Mouse (Mus musculus) heart, adult 2 months (tissue): ENCODE data around the gene Hdgf.

ENCODE experiments used
- CTCF ChIP-seq: fragments of 200-600 bp; IDR thresholded peaks from 2 replicates; pipeline ENCODE4 v1.8.1; 2022; ENCODE audit warnings: antibody characterized with exemption, mild to moderate bottlenecking, moderate library complexity
- EP300 ChIP-seq: fragments of 200-500 bp; IDR thresholded peaks from 2 replicates; pipeline ENCODE4 v1.6.1; 2011; ENCODE audit warnings: low read depth, low read length, control low read depth; ENCODE audit not compliant: insufficient read depth
- POLR2A ChIP-seq: fragments of 200-500 bp; IDR thresholded peaks from 2 replicates; pipeline ENCODE4 v1.6.1; 2011; ENCODE audit warnings: mild to moderate bottlenecking, low read depth, low read length, control low read depth; ENCODE audit not compliant: insufficient read depth

DNA sequence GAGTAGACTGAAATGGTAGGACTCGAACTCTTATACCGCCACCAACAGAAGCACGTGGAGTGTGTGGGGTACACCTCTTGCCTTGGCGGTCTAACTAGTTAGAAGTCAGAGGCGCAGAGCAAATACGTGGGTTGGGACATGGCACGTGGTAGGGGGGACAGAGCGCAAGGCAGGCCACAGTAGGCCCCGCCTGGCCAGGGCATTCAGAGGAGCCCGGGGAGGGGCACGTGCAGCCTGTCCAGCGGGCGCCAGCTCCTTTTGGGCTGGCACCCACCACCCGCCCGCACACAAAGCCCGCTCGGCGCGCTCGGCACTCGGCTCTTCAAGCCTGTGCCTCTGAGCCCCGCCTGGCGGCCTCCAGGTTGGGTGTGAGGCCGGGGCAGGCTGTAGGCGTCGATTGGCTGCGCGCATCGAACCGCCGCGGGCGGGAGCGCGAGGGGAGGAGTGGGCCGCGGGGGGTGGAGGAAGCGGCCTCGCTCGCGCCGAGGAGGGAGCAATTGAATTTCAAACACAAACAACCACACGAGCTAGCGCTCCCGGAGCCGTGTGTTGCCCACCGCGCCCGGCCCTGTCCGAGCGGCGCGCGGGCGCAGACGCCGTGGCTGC is at the start of gene Hdgf:
- peak; percentile 15 for TF ChIP-seq POLR2A
- peak; percentile 44 for TF ChIP-seq CTCF
- TF ChIP-seq EP300: peak; percentile 60; the same call in 1 of the 2 replicates
